Mouse (Mus musculus): ENCODE data around the gene Csgalnact2.

DNA sequence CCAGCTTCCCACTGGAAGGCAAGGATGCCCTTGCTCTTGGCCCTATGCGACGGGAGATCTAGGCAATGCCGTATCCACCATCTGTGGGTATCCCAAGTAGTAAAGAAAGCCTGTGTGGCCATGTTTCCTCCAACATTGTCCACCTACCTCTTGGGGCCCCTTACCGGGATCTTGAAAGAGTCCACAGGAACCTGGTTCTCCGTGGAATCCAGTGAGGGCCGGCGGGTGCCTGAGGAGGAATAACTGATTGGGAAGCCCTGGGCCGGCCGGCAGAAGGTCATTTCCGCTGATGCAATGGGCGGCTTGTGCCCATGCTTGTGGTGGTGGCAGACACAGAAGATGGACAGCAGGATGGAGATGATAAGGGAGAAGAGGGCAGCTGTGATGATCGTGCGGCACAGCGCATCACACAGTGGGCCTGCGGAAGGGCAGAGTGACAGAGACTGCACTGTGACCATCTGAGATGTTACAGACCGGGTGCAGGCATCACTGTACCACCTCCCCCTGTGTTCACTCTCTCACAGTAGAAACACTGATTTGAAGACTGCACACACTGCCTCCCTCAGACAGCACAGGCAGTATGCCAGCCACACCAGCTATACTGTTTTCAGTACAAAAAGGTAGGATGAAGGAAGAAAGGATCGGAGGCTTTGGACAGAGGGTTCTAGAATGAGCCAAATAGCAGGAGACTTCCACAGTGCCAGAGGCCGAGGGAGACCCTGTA is 34.5 kb upstream of the Csgalnact2 start:
- TF ChIP-seq CTCF (IDR thresholded peaks at IDR 0.05; ENCODE audit: low read depth) (no peak), EP300 (IDR thresholded peaks at IDR 0.05; ENCODE audit: low read depth) (no peak)

All from liver, embryonic 14.5 days (tissue).